Mouse (Mus musculus) left cerebral cortex, adult 2 months (tissue): ENCODE measurements around the gene Apof. TPM values are rescaled to one million over a fixed set of nuclear protein-coding genes. Genes with fewer than 3 reads are reported as not detected.

ENCODE experiments used
- DNase-seq, 2 experiments: peaks; one replicate each; pipeline ENCODE4 v3.0.0; 2021 to 2022; ENCODE audit warnings: low spot score in 2 of 2, mixed read lengths in 1 of 2; ENCODE audit errors: extremely low spot score in 1 of 2
- H3K27ac ChIP-seq: fragments of 200-600 bp; 2 replicates; pipeline ENCODE4 v1.8.1; 2022
- H3K4me3 ChIP-seq: fragments of 200-600 bp; 2 replicates; pipeline ENCODE4 v1.8.1; 2022
- CTCF ChIP-seq: fragments of 200-600 bp; IDR thresholded peaks from 2 replicates; pipeline ENCODE4 v1.8.1; 2022; ENCODE audit warnings: antibody characterized with exemption, mild to moderate bottlenecking, moderate library complexity
- intact Hi-C: fragments of 180-260 bp; cut with DNase I; formaldehyde crosslinking; loops from one replicate; pipeline ENCODE4 v1.15.1; 2025
- long read RNA-seq, 2 experiments: library from polyadenylated mRNA; stranded (forward); transcript quantifications; one replicate each; pipeline ENCODE4 v2.0.0; 2021; ENCODE audit warnings: borderline mapping rate in 2 of 2
- total RNA-seq, 2 experiments: library from RNA; stranded (reverse); gene quantifications; 2 replicates each; pipeline ENCODE4 v1.2.3; 2021

The Apof gene
- not detected for total RNA-seq
- long read RNA-seq, experiment 1 = 0 reads
- long read RNA-seq, experiment 2 = 0 reads

DNA sequence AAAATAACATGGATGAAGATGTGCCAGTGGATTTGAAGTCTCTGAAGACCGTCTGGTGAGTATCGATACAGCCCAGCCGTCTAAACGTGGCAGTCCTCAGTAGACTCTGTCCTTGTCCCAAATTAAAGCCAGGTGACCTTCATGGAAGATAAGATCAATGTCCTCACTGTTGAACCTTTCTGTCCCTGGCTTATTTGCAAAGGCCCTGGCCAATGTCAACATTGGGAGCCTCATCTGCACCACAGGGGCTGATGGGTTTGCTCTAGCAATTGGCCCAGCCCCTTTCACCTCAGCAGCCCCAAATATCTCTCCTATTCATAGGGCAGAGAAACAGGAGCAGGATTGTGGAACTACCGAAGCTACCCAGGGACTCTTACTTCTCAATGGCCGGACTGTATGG lies at the start of gene Apof:
Apof (plus strand) TSS at position 301 of the 400 bp plus-strand sequence.
- no peak for DNase-seq
- TF ChIP-seq CTCF = no peak
- Histone ChIP-seq H3K4me3 (no peak within 1 kb of the TSS), H3K27ac (no peak within 1 kb of the TSS)
- intact Hi-C loops = no loop called here

DNA sequence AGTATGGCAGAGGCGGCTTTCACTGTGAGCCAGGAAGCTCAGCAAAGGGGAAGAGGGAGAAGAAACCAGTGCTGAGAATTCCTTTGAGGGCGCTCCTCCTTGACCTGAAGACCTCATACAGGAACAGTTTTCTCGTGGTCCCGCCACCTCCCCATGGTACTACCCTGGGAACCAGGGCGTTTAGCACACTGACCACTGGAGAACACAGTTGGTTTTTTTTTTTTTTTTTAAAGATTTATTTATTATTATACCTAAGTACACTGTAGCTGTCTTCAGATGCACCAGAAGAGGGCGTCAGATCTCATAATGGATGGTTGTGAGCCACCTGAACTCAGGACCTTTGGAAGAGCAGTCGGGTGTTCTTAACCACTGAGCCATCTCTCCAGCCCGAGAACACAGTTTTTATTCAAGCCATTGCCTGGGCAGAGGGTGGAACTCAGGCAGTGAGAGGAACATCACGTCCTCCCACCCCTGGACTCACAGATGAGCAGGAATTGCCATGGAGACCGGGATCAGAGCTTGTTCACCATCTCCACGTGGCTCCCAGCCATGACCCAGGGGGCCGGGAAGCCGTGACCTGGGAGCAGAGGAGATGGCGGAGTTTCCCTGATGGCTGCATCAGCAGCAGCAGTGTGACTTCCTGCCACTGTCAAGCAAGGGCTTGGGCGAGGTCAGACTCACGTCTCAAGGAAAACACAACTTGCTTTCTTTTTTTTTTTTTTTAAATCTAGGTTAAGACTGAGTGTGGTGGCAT lies 46.8 kb upstream of the Apof start:
- Histone ChIP-seq H3K4me3 (no peak overlapping the region), H3K27ac (no peak overlapping the region)
- intact Hi-C loops = no loop called here
- DNase-seq = no peak
- TF ChIP-seq CTCF = no peak; the same call in 1 of the 2 replicates

DNA sequence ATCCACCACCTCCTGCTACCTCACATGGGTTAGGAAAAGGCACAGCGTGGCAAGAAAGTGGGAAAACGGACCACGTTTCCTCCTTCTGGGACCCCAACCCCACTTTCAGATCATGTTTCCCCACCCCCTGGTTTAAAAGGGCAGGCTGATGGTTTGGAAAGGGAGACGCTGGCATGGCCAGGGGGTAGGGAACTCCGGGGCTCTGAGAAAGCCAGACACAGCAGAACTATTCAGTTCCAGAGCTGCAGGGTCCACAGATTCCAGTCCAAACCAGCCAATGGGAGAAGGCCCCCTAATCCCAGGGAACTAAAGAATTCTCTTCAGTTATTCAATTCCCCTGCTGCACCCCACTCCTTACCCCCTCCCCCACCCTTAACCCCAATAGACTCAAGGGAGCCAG lies 43.4 kb upstream of the Apof start:
- intact Hi-C loops = no loop called here
- no peak for TF ChIP-seq CTCF
- DNase-seq = no peak
- Histone ChIP-seq H3K4me3 (no peak overlapping the region), H3K27ac (no peak overlapping the region)

DNA sequence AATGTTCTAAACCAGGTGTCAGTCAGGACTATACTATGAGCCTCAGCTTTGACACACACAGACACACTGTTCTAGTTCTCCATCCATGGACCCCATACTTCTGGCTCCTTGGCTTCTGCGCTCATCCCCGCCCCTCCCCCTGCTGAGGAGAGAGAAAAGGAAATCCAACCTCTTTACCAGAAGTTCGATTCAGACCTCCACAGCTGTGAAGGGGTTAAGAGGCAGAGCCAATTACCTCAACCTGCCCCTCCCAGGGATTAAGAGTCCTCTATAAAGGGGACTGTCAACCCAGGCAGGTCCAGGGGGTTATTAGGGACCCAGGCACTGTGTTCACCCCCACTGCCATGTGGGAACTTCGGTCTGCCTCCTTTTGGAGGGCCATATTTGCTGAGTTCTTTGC lies 42.9 kb upstream of the Apof start, which contains the start of gene Mip:
Mip (plus strand) TSS at position 301 of the 400 bp plus-strand sequence.
- no peak for TF ChIP-seq CTCF
- intact Hi-C loops = no loop called here
- H3K27ac ChIP-seq = no peak within 1 kb of the TSS
- H3K4me3 ChIP-seq = no peak within 1 kb of the TSS
- no peak for DNase-seq

DNA sequence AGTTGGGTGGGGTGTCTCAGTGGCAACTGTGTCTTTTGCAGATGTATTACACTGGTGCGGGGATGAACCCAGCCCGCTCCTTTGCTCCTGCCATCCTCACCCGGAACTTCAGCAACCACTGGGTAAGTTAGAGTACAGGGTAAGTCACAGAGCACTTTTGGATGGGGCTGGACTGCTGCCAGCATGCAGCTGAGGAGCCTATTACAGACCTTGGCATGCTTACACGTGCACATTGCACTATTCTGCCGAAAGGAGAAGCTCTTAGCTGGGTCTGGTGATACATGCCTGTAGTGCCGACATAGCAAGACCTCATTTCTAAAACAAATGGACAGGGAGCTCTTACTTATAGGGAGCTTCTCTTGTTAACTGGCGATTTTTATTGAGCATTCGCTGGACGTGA lies 40.9 kb upstream of the Apof start:
- Histone ChIP-seq H3K4me3 (no peak overlapping the region), H3K27ac (no peak overlapping the region)
- no peak for TF ChIP-seq CTCF
- no peak for DNase-seq
- intact Hi-C loops = no loop called here

DNA sequence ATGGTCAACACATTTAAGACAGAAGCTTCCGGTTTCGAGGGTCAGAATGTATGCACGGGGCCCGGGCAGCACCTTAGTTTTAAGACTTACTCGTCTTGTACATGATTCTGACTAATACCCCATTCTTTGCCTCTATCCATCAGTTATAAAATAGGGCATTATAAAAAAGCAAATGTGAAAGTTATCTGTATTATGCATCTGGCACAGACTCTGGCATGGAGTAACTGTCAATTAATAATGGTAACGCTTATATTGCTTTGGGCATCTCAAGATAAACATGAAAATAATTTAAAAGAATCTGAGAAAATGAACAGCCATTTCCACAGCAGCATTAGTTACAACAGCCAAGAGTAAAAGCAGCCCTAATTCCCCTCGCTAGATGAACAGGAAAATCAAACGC lies 40.5 kb upstream of the Apof start:
- no peak overlapping the region for H3K27ac ChIP-seq
- intact Hi-C loops = no loop called here
- no peak for DNase-seq
- TF ChIP-seq CTCF = no peak
- H3K4me3 ChIP-seq = no peak overlapping the region

DNA sequence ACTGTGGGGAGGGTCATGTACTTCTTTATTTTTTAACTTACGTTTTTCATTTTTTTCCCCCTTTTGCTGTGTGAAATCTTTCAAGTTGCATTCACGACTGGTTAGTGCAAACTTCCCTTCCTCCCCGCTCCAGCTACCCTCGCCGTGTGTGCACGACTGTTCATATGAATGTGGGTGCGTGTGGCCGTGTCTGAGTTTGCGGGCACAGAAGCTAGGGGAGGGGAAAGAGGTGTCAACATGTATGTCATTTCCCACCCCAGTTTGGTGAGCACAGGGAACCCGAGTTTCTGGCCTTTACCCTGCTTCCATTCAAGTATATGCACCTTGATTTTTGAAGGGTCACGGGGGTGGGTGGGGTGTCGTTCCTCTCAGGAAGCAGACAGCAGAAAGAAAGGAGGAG lies 37.9 kb upstream of the Apof start:
- intact Hi-C loops = loop anchor here (5.0 kb wide), 1 partner anchor 42 kb away; the partner anchor contains the start of gene Stat2
- DNase-seq = no peak
- TF ChIP-seq CTCF = no peak
- no peak overlapping the region for H3K27ac ChIP-seq
- H3K4me3 ChIP-seq = no peak overlapping the region

DNA sequence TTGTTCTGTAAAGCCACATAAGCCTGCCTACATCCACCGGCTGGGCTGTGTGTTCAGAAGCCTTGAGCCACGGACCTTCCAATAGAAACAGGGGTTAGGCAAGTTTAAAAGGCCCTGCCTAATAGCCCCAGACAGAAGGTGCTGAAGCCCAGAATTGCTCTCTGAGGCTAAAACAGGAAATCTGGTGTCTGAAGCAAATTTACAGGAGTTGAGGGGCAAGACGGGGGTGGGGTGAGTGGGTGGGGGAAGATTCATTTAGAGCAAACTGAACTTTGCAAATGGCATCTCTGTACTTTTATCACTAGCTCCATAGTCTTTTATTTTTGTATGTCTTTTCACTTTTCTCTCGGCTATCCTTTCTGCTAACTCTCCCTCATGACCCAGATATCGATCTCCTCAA lies 37.3 kb upstream of the Apof start:
- DNase-seq = no peak
- Histone ChIP-seq H3K4me3 (peak overlapping the region; percentile 75), H3K27ac (no peak overlapping the region)
- intact Hi-C loops = loop anchor here (5.0 kb wide), 1 partner anchor 41 kb away; the partner anchor contains the start of gene Stat2
- TF ChIP-seq CTCF = no peak

DNA sequence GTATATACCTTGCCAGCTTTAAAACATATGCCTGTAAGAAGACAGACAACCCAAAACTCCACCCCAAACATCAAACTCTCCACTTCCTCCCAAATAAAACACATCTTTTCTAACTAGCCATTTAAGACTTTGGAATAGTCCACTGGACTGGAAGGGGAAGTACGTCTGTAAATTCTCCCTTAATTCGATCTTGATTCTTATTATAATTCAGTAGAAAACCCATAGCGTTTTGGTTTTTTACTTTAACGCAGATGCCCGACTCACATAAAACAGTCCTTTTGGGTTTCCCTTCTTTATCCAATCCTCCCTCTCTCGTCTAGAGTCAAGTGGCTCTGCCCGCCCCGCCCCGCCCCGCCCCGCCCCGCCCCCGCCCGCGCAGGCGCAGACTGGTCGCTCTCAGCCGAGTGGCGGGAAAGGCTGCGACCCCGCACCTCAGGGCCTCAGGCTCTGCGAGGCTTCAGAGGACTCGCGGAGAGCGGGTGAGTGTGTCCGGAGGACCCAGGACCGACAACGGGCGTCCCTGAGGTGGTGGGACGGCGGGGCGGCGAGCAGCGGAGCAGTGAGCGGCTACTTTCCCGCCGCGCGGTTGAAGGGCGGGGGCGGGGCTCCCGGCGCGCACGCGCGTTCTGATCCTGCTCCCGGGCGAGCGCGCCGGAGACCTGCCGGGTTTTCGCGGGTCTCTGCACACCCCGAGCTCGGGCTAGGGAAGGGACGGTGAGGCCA lies 36.6 kb upstream of the Apof start, which contains the start of gene Timeless:
Timeless (plus strand) TSS at position 369 of the 723 bp plus-strand sequence.
- no peak for TF ChIP-seq CTCF
- peak within 1 kb of the TSS; percentile 75 for H3K4me3 ChIP-seq
- H3K27ac ChIP-seq = peak within 1 kb of the TSS; percentile 95
- peak; percentile 86 for DNase-seq
- intact Hi-C loops = loop anchor here (1.0 to 5.0 kb wide), 2 partner anchors 21 to 40 kb away; partner anchors contain the start of genes Spryd4 and Stat2

DNA sequence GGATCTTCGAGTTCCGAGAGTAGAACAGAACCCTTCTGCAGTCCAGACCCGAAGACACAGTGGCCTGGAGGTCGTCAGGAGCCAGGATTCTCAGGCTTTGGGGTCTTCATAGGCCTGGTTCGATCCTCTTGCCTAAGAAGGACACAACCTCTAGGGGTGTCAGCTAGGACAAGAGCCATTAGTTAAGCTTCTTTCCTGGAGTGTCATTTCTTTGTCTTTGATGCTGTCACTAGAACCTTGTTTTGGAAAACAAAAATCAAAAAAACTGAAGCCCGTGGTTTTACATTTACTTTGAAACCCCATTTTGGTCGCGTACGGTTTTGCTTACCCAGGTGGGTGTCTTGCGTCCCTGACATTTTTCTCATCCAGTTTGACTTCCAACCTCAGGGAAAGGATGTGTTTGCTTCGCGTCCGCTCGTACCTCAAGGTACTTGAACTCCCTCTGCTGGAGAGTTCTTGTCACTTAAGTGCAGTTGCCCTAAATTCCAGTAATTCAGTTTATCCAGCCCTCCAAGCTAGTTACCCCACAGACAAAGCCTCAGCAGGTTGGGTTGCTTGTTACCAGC lies 36.0 kb upstream of the Apof start:
- intact Hi-C loops = loop anchor here (1.0 to 5.0 kb wide), 2 partner anchors 21 to 40 kb away; partner anchors contain the start of genes Spryd4 and Stat2
- Histone ChIP-seq H3K4me3 (peak overlapping the region; percentile 75), H3K27ac (peak overlapping the region; percentile 95)
- DNase-seq = peak; percentile 26 to 51
- TF ChIP-seq CTCF = peak; percentile 82

DNA sequence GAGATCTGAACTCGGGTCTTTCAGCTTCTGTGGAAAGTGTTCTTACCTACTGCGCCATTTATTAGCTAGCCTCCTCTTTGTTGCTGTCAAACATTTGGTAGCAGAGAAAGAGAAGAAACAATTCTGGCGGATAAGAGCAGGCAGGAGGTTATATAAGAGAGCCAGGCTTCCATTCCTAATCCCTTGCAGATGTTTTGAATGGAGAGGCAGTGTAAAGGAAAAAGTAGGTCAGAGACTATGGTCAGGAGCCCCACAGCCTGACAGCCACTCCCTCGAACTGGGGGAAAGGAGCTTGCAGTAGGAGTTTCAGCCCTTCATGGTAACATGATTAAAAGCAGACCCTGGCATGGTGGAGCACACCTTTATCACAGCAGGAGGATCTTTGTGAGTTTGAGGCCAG lies 32.1 kb upstream of the Apof start:
- no peak overlapping the region for H3K27ac ChIP-seq
- TF ChIP-seq CTCF = no peak
- H3K4me3 ChIP-seq = no peak overlapping the region
- DNase-seq = no peak
- intact Hi-C loops = no loop called here
